Comparison of ENCODE assay signal across 7 mouse cellular contexts in genomic region chr15:40167276-40168139, GRCm38 (mm10). TPM values are rescaled to one million over a fixed set of nuclear protein-coding genes. Genes with fewer than 3 reads are reported as not detected.
DNase-seq lines count a peak whose midpoint lies in the region; ATAC-seq lines count a peak whose summit lies in the region.

No protein-coding gene starts in this region.

- H3K4me3 ChIP-seq in heart, embryonic 11.5 days (ENCODE audit: low read depth, low read length) = 0 out of 2 replicates have a peak overlapping the region, but pooled peaks have one; percentile 9
- H3K4me3 ChIP-seq in kidney, embryonic 15.5 days (replicated peaks) = peak overlapping the region; percentile 21
- no peak overlapping the region for H3K4me3 ChIP-seq in neural tube, embryonic 12.5 days

- no peaks in the 10 kb centered on the region for H3K9me3 ChIP-seq in heart, embryonic 11.5 days (replicated peaks; ENCODE audit: control insufficient read depth, low read length)
- H3K9me3 ChIP-seq in kidney, embryonic 15.5 days (replicated peaks) = no peaks in the 10 kb centered on the region
- no peaks in the 10 kb centered on the region for H3K9me3 ChIP-seq in neural tube, embryonic 12.5 days

- H3K27ac ChIP-seq in heart, embryonic 11.5 days (ENCODE audit: low read depth, low read length) = peak overlapping the region; percentile 42; the same call in 1 of the 2 replicates
- peak overlapping the region; percentile 66; the same call in 1 of the 2 replicates for H3K27ac ChIP-seq in kidney, embryonic 15.5 days
- no peak overlapping the region for H3K27ac ChIP-seq in neural tube, embryonic 12.5 days

- H3K9ac ChIP-seq in heart, embryonic 11.5 days (ENCODE audit: low read depth, low read length) = 0 out of 2 replicates have a peak overlapping the region, but pooled peaks have one; percentile 18
- peak overlapping the region; percentile 26; the same call in 1 of the 2 replicates for H3K9ac ChIP-seq in kidney, embryonic 15.5 days
- H3K9ac ChIP-seq in neural tube, embryonic 12.5 days = no peak overlapping the region

- ATAC-seq in cerebellum, adult (ENCODE audit: insufficient number of reproducible peaks, low FRiP score, low TSS enrichment) = 0 out of 2 replicates have a peak, but pooled peaks have one; percentile 32
- no peak for ATAC-seq in heart, embryonic 11.5 days (replicated peaks; ENCODE audit: insufficient number of reproducible peaks, low FRiP score, low TSS enrichment)
- peak; percentile 33; the same call in 1 of the 2 replicates for ATAC-seq in kidney, embryonic 15.5 days (replicated peaks; ENCODE audit: low FRiP score)
- ATAC-seq in neural tube, embryonic 12.5 days (ENCODE audit: low FRiP score, low read depth) = no peak

- peaks cover 6% of the 10 kb centered on the region; the same call in 1 of the 2 replicates for H3K4me1 ChIP-seq in heart, embryonic 11.5 days (ENCODE audit: control insufficient read depth, insufficient read depth, low read length)
- H3K4me1 ChIP-seq in kidney, embryonic 15.5 days = peaks cover 15% of the 10 kb centered on the region
- H3K4me1 ChIP-seq in neural tube, embryonic 12.5 days = no peaks in the 10 kb centered on the region; the same call in 1 of the 2 replicates

- no peaks in the 10 kb centered on the region for H3K27me3 ChIP-seq in heart, embryonic 11.5 days (ENCODE audit: control insufficient read depth, insufficient read depth, low read length)
- H3K27me3 ChIP-seq in kidney, embryonic 15.5 days = no peaks in the 10 kb centered on the region
- H3K27me3 ChIP-seq in neural tube, embryonic 12.5 days (replicated peaks) = no peaks in the 10 kb centered on the region

- peak overlapping the region; percentile 49 for H3K4me2 ChIP-seq in heart, embryonic 11.5 days
- H3K4me2 ChIP-seq in kidney, embryonic 15.5 days = peak overlapping the region; percentile 55
- peak overlapping the region; percentile 10; the same call in 1 of the 2 replicates for H3K4me2 ChIP-seq in neural tube, embryonic 12.5 days (replicated peaks)

- 64% methylated on average over 26 of the region's 26 CpGs for WGBS in heart, embryonic 11.5 days (ENCODE audit: insufficient replicate concordance)
- 34% methylated on average over 26 of the region's 26 CpGs for WGBS in kidney, embryonic 15.5 days
- 69% methylated on average over 26 of the region's 26 CpGs for WGBS in neural tube, embryonic 12.5 days

- H3K36me3 ChIP-seq in heart, embryonic 11.5 days (ENCODE audit: control insufficient read depth, insufficient read depth, low read length) = no peaks in the 10 kb centered on the region
- no peaks in the 10 kb centered on the region for H3K36me3 ChIP-seq in kidney, embryonic 15.5 days
- H3K36me3 ChIP-seq in neural tube, embryonic 12.5 days = no peaks in the 10 kb centered on the region

- DNase-seq in brain, adult 2 months (ENCODE audit: low read depth, low spot score) = peak; percentile 29
- DNase-seq in spleen, adult 18-20 months = no peak
- no peak for DNase-seq in thymus, adult 18-20 months

RNA-seq across cellular contexts. Expression of gene 9330182O14Rik, which starts 33.3 kb away (rescaled TPM):
- not detected in 2 replicates for polyA plus RNA-seq in heart, embryonic 11.5 days (2014; fragmentation: Nextera tagmentation; extraction: Ambion mirVana)
- not detected in 2 replicates for polyA plus RNA-seq in kidney, embryonic 15.5 days (2015; fragmentation: Nextera tagmentation; extraction: Ambion mirVana)
- not detected in 2 replicates for polyA plus RNA-seq in neural tube, embryonic 12.5 days (2016; fragmentation: Nextera tagmentation; extraction: Ambion mirVana)

Comparison
In these comparisons a context has a peak if more than half of its experiments do, and no peak if none do; other contexts are left out.
1. ATAC-seq: peak in cerebellum, adult (single experiment) and kidney, embryonic 15.5 days (single experiment); none in heart, embryonic 11.5 days (single experiment) and neural tube, embryonic 12.5 days (single experiment).
2. Peak in every context shown above with its lines, with median percentiles within 50 percentile points of each other: H3K4me2 ChIP-seq.